Comparison of ENCODE assay signal across 8 mouse cellular contexts in the genomic region with DNA sequence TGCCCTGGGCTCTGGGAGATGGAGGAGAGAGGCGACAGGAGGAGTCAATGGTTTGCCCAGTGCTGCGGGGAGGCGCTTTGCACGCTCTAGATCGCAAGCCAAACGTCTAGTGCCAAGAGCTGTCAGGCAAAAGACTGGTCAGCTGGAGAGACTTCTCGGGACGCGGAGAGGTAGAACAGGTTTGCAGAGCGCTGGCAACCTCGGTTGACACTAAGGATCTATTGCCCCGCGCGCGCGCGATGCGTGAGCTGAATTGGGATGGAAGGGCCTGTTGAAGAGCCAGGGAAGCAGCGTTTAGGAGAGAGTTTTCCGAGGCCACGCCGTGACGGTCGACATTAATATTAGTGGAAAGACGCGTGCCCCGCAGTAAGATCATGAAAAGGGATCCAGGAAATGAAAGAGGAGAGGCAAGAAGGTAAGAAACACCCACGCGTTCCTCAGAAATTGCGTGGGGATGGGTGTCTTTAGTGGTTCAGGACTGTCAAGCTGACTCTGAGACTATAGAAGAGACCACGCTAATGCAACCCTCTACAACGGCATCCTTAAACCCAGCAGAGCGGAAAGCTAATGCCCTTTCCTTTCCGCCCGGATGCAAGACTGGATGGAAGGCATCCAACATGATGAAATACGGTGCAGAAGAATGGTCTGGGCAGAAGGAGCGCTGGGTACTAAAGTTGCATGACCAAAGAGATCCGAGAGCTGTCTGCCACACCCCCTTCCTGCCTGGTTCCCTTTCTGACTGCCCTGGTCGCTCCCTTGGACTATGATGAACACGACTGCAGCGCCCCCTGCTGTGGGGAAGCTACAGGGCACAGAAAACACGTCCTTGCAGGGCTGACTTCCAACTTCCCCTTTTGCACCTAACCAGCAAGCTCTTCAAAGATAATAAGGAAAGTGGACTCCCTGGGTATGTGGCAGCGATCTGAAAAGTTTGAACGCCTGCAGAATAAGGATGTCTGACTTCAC. TPM values are rescaled to one million over a fixed set of nuclear protein-coding genes. Genes with fewer than 3 reads are reported as not detected.
DNase-seq lines count a peak whose midpoint lies in the region; ATAC-seq lines count a peak whose summit lies in the region.

No protein-coding gene starts in this region.

- peak; percentile 85 for ATAC-seq in hindbrain, embryonic 15.5 days (ENCODE audit: low FRiP score, low read depth)

- WGBS in hindbrain, embryonic 15.5 days: under 1% methylated on average over 44 of the region's 44 CpGs

- H3K9ac ChIP-seq in hindbrain, embryonic 15.5 days: peak overlapping the region; percentile 91

- H3K27ac ChIP-seq in hindbrain, embryonic 15.5 days (replicated peaks): peak overlapping the region; percentile 96

- H3K9me3 ChIP-seq in hindbrain, embryonic 15.5 days: no peaks in the 10 kb centered on the region

- peak overlapping the region; percentile 93 for H3K4me3 ChIP-seq in hindbrain, embryonic 15.5 days

- peaks cover 49% of the 10 kb centered on the region for H3K4me1 ChIP-seq in hindbrain, embryonic 15.5 days (replicated peaks)

- H3K27me3 ChIP-seq in hindbrain, embryonic 15.5 days: no peaks in the 10 kb centered on the region

- no peaks in the 10 kb centered on the region for H3K36me3 ChIP-seq in hindbrain, embryonic 15.5 days

- H3K4me2 ChIP-seq in hindbrain, embryonic 15.5 days: peak overlapping the region; percentile 85

- DNase-seq in R1 (ENCODE audit: low read depth, low spot score): peak; percentile 91
- peak; percentile 96 to 98 for DNase-seq in cerebellum, postnatal 25 days
- peak; percentile 96 to 97 for DNase-seq in frontal cortex, postnatal 25 days (ENCODE audit: low spot score in 2 of 2)
- DNase-seq in left cerebral cortex, adult 11 months (ENCODE audit: low spot score): peak; percentile 85
- peak; percentile 92 to 95 for DNase-seq in lung, postnatal 4 days
- DNase-seq in retina, postnatal 7 days (ENCODE audit: low read depth, low spot score): peak; percentile 89
- DNase-seq in urinary bladder, adult 2 months (ENCODE audit: low spot score): peak; percentile 91

RNA-seq across cellular contexts. Expression of gene Tmtc2, which starts 0.7 kb away (rescaled TPM):
- 8.0 and 8.5 TPM in 2 replicates for polyA plus RNA-seq in hindbrain, embryonic 15.5 days (2015; fragmentation: Nextera tagmentation; extraction: Ambion mirVana)
- 5.4 and 5.9 TPM in 2 replicates for polyA plus RNA-seq in urinary bladder, adult 2 months (2012; rRNA removed)

Comparison
In these comparisons a context has a peak if more than half of its experiments do, and no peak if none do; other contexts are left out.
1. Peak in every context shown above with its lines: DNase-seq, ATAC-seq, H3K4me3 ChIP-seq and H3K27ac ChIP-seq.